Mouse (Mus musculus) testis, postnatal 14 days (tissue): Measurements from ENCODE around the gene Pcnx2.

ENCODE experiments used
- DNase-seq: peaks from one replicate; pipeline ENCODE4 v3.0.0; 2021; ENCODE audit warnings: low spot score

Gene Pcnx2

GRCm38 (mm10) chr8:125709171-125709570, 188.9 kb downstream of the Pcnx2 start:
- no peak for DNase-seq

GRCm38 (mm10) chr8:125705816-125706215, 192.3 kb downstream of the Pcnx2 start:
- no peak for DNase-seq

GRCm38 (mm10) chr8:125704434-125704833, 193.7 kb downstream of the Pcnx2 start:
- DNase-seq, result peak; percentile 41

- no peak for DNase-seq
Observed at GRCm38 (mm10) chr8:125702868-125703473, 195.1 kb downstream of the Pcnx2 start.
